Mouse (Mus musculus) fibroblast of lung, adult 2 months (primary cell): Measurements from ENCODE around the gene Zp2.
A peak's percentile ranks its signal among the peaks of the same experiment; 100 is the strongest.

ENCODE experiments used
- DNase-seq: peaks from one replicate; pipeline ENCODE4 v3.0.0-alpha.2; 2011; ENCODE audit warnings: low read depth

Gene Zp2

GRCm38 (mm10) chr7:120145191-120145590 lies at the start of gene Zp2:
Gene Zp2 (minus strand): TSS chr7:120145291.
- no peak for DNase-seq

- DNase-seq, result no peak
Measured at GRCm38 (mm10) chr7:120192816-120193215, 47.7 kb upstream of the Zp2 start.

- no peak for DNase-seq
Measured at GRCm38 (mm10) chr7:120192207-120192606, 47.1 kb upstream of the Zp2 start.

GRCm38 (mm10) chr7:120190150-120190665 lies 45.1 kb upstream of the Zp2 start:
- DNase-seq, result no peak

- no peak for DNase-seq
Measured at GRCm38 (mm10) chr7:120189369-120190149, 44.5 kb upstream of the Zp2 start.

GRCm38 (mm10) chr7:120188946-120189345 lies 43.9 kb upstream of the Zp2 start:
- DNase-seq, result no peak

GRCm38 (mm10) chr7:120182891-120183290 lies 37.8 kb upstream of the Zp2 start:
- no peak for DNase-seq

GRCm38 (mm10) chr7:120181401-120182230 lies 36.5 kb upstream of the Zp2 start:
- no peak for DNase-seq

- DNase-seq, result no peak
Measured at GRCm38 (mm10) chr7:120180547-120180946, 35.5 kb upstream of the Zp2 start.

- no peak for DNase-seq
Measured at GRCm38 (mm10) chr7:120178935-120179334, 33.8 kb upstream of the Zp2 start.

- no peak for DNase-seq
Measured at GRCm38 (mm10) chr7:120177611-120178010, 32.5 kb upstream of the Zp2 start.

- DNase-seq, result no peak
Measured at GRCm38 (mm10) chr7:120174723-120175504, 29.8 kb upstream of the Zp2 start.

- no peak for DNase-seq
Measured at GRCm38 (mm10) chr7:120173603-120174244, 28.6 kb upstream of the Zp2 start, which contains the start of gene Anks4b. Gene Anks4b (plus strand): TSS chr7:120173858.

GRCm38 (mm10) chr7:120172188-120172700 lies 27.2 kb upstream of the Zp2 start:
- DNase-seq, result no peak

GRCm38 (mm10) chr7:120163581-120164251 lies 18.6 kb upstream of the Zp2 start:
- DNase-seq, result no peak

- DNase-seq, result no peak
Measured at GRCm38 (mm10) chr7:120158121-120158613, 13.1 kb upstream of the Zp2 start.

- DNase-seq, result no peak
Measured at GRCm38 (mm10) chr7:120157575-120158061, 12.5 kb upstream of the Zp2 start.

GRCm38 (mm10) chr7:120156841-120157409 lies 11.8 kb upstream of the Zp2 start:
- DNase-seq, result peak; percentile 5

GRCm38 (mm10) chr7:120150898-120151297 lies 5.8 kb upstream of the Zp2 start:
- no peak for DNase-seq

GRCm38 (mm10) chr7:120150257-120150656 lies 5.2 kb upstream of the Zp2 start:
- DNase-seq, result no peak
